Mouse (Mus musculus) MEL (cell line): ENCODE data around the gene Zfp712. TPM values are rescaled to one million over a fixed set of nuclear protein-coding genes. Genes with fewer than 3 reads are reported as not detected.

ENCODE experiments used
- DNase-seq: peaks from one replicate; pipeline ENCODE4 v3.0.0; 2011; ENCODE audit warnings: low read depth, low spot score
- H3K27ac ChIP-seq: 2 replicates; pipeline ENCODE4 v1.5.1; 2012; ENCODE audit warnings: low read depth, mild to moderate bottlenecking, control low read depth, low read length, moderate library complexity; ENCODE audit not compliant: control insufficient read depth
- H3K27me3 ChIP-seq, 2 experiments: fragments of 150-350 bp in 1 of 2; sonication (generic) in 1 of 2; 2 replicates each; pipeline ENCODE4 v1.6.1; 2012; ENCODE audit warnings: low read length in 2 of 2, mild to moderate bottlenecking in 2 of 2, improper control_type of control experiment in 1 of 2, moderate library complexity in 1 of 2; ENCODE audit not compliant: insufficient read depth in 2 of 2, control insufficient read depth in 1 of 2
- H3K36me3 ChIP-seq, 2 experiments: 2 replicates each; pipeline ENCODE4 v1.6.1; 2012 to 2014; ENCODE audit warnings: low read length in 2 of 2, improper control_type of control experiment in 1 of 2, inconsistent platforms in 1 of 2, mild to moderate bottlenecking in 1 of 2; ENCODE audit not compliant: insufficient read depth in 2 of 2, control insufficient read depth in 1 of 2
- H3K4me1 ChIP-seq, 2 experiments: fragments of 150-350 bp in 1 of 2; sonication (generic) in 1 of 2; 2 replicates each; pipeline ENCODE4 v1.6.1; 2012; ENCODE audit warnings: low read length in 2 of 2, improper control_type of control experiment in 1 of 2, mild to moderate bottlenecking in 1 of 2; ENCODE audit not compliant: insufficient read depth in 2 of 2, control insufficient read depth in 1 of 2
- H3K4me3 ChIP-seq, 2 experiments: fragments of 150-350 bp in 1 of 2; sonication (generic) in 1 of 2; 2 replicates each; pipeline ENCODE4 v1.5.1; 2012; ENCODE audit warnings: low read depth in 2 of 2, low read length in 2 of 2, mild to moderate bottlenecking in 2 of 2, moderate library complexity in 2 of 2, control low read depth in 1 of 2, improper control_type of control experiment in 1 of 2; ENCODE audit not compliant: control insufficient read depth in 1 of 2, insufficient read depth in 1 of 2
- H3K79me2 ChIP-seq: 2 replicates; pipeline ENCODE4 v1.6.1; 2012; ENCODE audit warnings: mild to moderate bottlenecking, low read length, moderate library complexity; ENCODE audit not compliant: control insufficient read depth, poor library complexity, insufficient read depth
- H3K9ac ChIP-seq: 2 replicates; pipeline ENCODE4 v1.6.1; 2012; ENCODE audit warnings: low read depth, mild to moderate bottlenecking, control low read depth, low read length, moderate library complexity; ENCODE audit not compliant: control insufficient read depth, poor library complexity, severe bottlenecking
- H3K9me3 ChIP-seq: fragments of 150-350 bp; sonication (generic); replicated peaks from 2 replicates; pipeline ENCODE4 v1.6.1; 2012; ENCODE audit warnings: mild to moderate bottlenecking, low read length, improper control_type of control experiment, moderate library complexity; ENCODE audit not compliant: insufficient read depth
- BHLHE40 ChIP-seq: IDR thresholded peaks from 2 replicates; pipeline ENCODE4 v1.6.1; 2012; ENCODE audit warnings: low read depth, mild to moderate bottlenecking, inconsistent platforms, low read length, improper control_type of control experiment, borderline replicate concordance
- CHD1 ChIP-seq: IDR thresholded peaks from 2 replicates; pipeline ENCODE4 v1.6.1; 2012; ENCODE audit warnings: low read depth, mild to moderate bottlenecking, inconsistent platforms, low read length, improper control_type of control experiment
- CHD2 ChIP-seq: IDR thresholded peaks from 2 replicates; pipeline ENCODE4 v1.6.1; 2011; ENCODE audit warnings: low read length, improper control_type of control experiment
- E2F4 ChIP-seq: IDR thresholded peaks from 2 replicates; pipeline ENCODE4 v1.6.1; 2011; ENCODE audit warnings: low read depth, low read length, improper control_type of control experiment, borderline replicate concordance
- ELF1 ChIP-seq: IDR thresholded peaks from 2 replicates; pipeline ENCODE4 v1.6.1; 2014; ENCODE audit warnings: low read depth, mild to moderate bottlenecking, inconsistent platforms, low read length, improper control_type of control experiment, moderate library complexity
- EP300 ChIP-seq, 2 experiments: IDR thresholded peaks; 2 replicates each; pipeline ENCODE4 v1.6.1; 2011; ENCODE audit warnings: improper control_type of control experiment in 2 of 2, low read length in 2 of 2, low read depth in 1 of 2, mild to moderate bottlenecking in 1 of 2
- ETS1 ChIP-seq: IDR thresholded peaks from 2 replicates; pipeline ENCODE4 v1.6.1; 2012; ENCODE audit warnings: low read depth, mild to moderate bottlenecking, inconsistent platforms, low read length, improper control_type of control experiment, moderate library complexity
- GABPA ChIP-seq: IDR thresholded peaks from 2 replicates; pipeline ENCODE4 v1.6.1; 2012; ENCODE audit warnings: low read depth, mild to moderate bottlenecking, inconsistent platforms, low read length, improper control_type of control experiment, moderate library complexity
- GATA1 ChIP-seq: IDR thresholded peaks from 2 replicates; pipeline ENCODE4 v1.6.1; 2011; ENCODE audit warnings: low read depth, low read length, improper control_type of control experiment
- HCFC1 ChIP-seq: IDR thresholded peaks from 2 replicates; pipeline ENCODE4 v1.6.1; 2012; ENCODE audit warnings: low read depth, mild to moderate bottlenecking, inconsistent platforms, low read length, improper control_type of control experiment, moderate library complexity
- JUND ChIP-seq: IDR thresholded peaks from 2 replicates; pipeline ENCODE4 v1.6.1; 2011; ENCODE audit warnings: low read depth, mild to moderate bottlenecking, improper control_type of control experiment, low read length
- KAT2A ChIP-seq: conservative IDR thresholded peaks from 2 replicates; pipeline ENCODE4 v1.6.1; 2012; ENCODE audit warnings: low read depth, low read length, improper control_type of control experiment, inconsistent platforms
- MAFK ChIP-seq: IDR thresholded peaks from 2 replicates; pipeline ENCODE4 v1.6.1; 2011; ENCODE audit warnings: low read depth, mild to moderate bottlenecking, low read length, improper control_type of control experiment, borderline replicate concordance
- MAX ChIP-seq: IDR thresholded peaks from 2 replicates; pipeline ENCODE4 v1.6.1; 2011; ENCODE audit warnings: low read length, improper control_type of control experiment
- MAZ ChIP-seq: IDR thresholded peaks from 2 replicates; pipeline ENCODE4 v1.6.1; 2012; ENCODE audit warnings: low read depth, mild to moderate bottlenecking, inconsistent platforms, low read length, improper control_type of control experiment
- MYB ChIP-seq: IDR thresholded peaks from 2 replicates; pipeline ENCODE4 v1.6.1; 2011; ENCODE audit warnings: mild to moderate bottlenecking, low read depth, low read length, improper control_type of control experiment
- MYC ChIP-seq: IDR thresholded peaks from 2 replicates; pipeline ENCODE4 v1.6.1; 2011; ENCODE audit warnings: low read depth, mild to moderate bottlenecking, low read length, improper control_type of control experiment, moderate library complexity
- NRF1 ChIP-seq: IDR thresholded peaks from 2 replicates; pipeline ENCODE4 v1.6.1; 2014; ENCODE audit warnings: low read depth, mild to moderate bottlenecking, inconsistent platforms, low read length, improper control_type of control experiment, moderate library complexity; ENCODE audit not compliant: poor library complexity, insufficient read depth, severe bottlenecking
- POLR2A ChIP-seq, 2 experiments: IDR thresholded peaks; 2 replicates each; pipeline ENCODE4 v1.6.1; 2011 to 2012; ENCODE audit warnings: low read length in 2 of 2, mild to moderate bottlenecking in 2 of 2, control low read depth in 1 of 2, improper control_type of control experiment in 1 of 2, low read depth in 1 of 2, moderate library complexity in 1 of 2; ENCODE audit not compliant: control insufficient read depth in 1 of 2, insufficient read depth in 1 of 2, poor library complexity in 1 of 2
- POLR2AphosphoS2 ChIP-seq: IDR thresholded peaks from 2 replicates; pipeline ENCODE4 v1.6.1; 2011; ENCODE audit warnings: low read length, improper control_type of control experiment
- RAD21 ChIP-seq: IDR thresholded peaks from 2 replicates; pipeline ENCODE4 v1.6.1; 2011; ENCODE audit warnings: mild to moderate bottlenecking, low read depth, low read length, improper control_type of control experiment
- RCOR1 ChIP-seq: IDR thresholded peaks from 2 replicates; pipeline ENCODE4 v1.6.1; 2012; ENCODE audit warnings: low read depth, mild to moderate bottlenecking, inconsistent platforms, low read length, improper control_type of control experiment
- SIN3A ChIP-seq: IDR thresholded peaks from 2 replicates; pipeline ENCODE4 v1.6.1; 2012; ENCODE audit warnings: low read length, improper control_type of control experiment, inconsistent platforms
- TAL1 ChIP-seq: IDR thresholded peaks from 2 replicates; pipeline ENCODE4 v1.6.1; 2012; ENCODE audit warnings: mild to moderate bottlenecking, inconsistent platforms, low read length, moderate library complexity, mixed read lengths
- TCF12 ChIP-seq: IDR thresholded peaks from 2 replicates; pipeline ENCODE4 v1.6.1; 2014; ENCODE audit warnings: low read depth, mild to moderate bottlenecking, inconsistent platforms, low read length, improper control_type of control experiment, moderate library complexity
- USF1 ChIP-seq: IDR thresholded peaks from 2 replicates; pipeline ENCODE4 v1.6.1; 2014; ENCODE audit warnings: low read depth, mild to moderate bottlenecking, inconsistent platforms, low read length, improper control_type of control experiment, moderate library complexity
- USF2 ChIP-seq, 2 experiments: IDR thresholded peaks; 2 replicates each; pipeline ENCODE4 v1.6.1; 2011 to 2012; ENCODE audit warnings: improper control_type of control experiment in 2 of 2, low read length in 2 of 2, borderline replicate concordance in 1 of 2, inconsistent platforms in 1 of 2, low read depth in 1 of 2, mild to moderate bottlenecking in 1 of 2; ENCODE audit not compliant: insufficient read depth in 1 of 2
- ZC3H11A ChIP-seq: IDR thresholded peaks from 2 replicates; pipeline ENCODE4 v1.6.1; 2012; ENCODE audit warnings: low read depth, mild to moderate bottlenecking, inconsistent platforms, low read length, improper control_type of control experiment
- ZKSCAN1 ChIP-seq: IDR thresholded peaks from 2 replicates; pipeline ENCODE4 v1.6.1; 2012; ENCODE audit warnings: low read depth, mild to moderate bottlenecking, inconsistent platforms, low read length, improper control_type of control experiment, moderate library complexity
- ZNF384 ChIP-seq: IDR thresholded peaks from 2 replicates; pipeline ENCODE4 v1.6.1; 2012; ENCODE audit warnings: low read depth, mild to moderate bottlenecking, inconsistent platforms, low read length, improper control_type of control experiment
- polyA plus RNA-seq, 2 experiments: library from polyadenylated mRNA; stranded (reverse) in 1 of 2; unstranded in 1 of 2; fragments of >175 nt in 1 of 2; fragments of >200 nt in 1 of 2; gene quantifications; 2 replicates each; pipeline versions ENCODE4 v1.2.1 to v1.2.4; 2012; ENCODE audit warnings: low replicate concordance in 2 of 2, low read depth in 1 of 2; ENCODE audit not compliant: insufficient read length in 2 of 2, insufficient read depth in 1 of 2, missing spikeins in 1 of 2
- total RNA-seq: library from RNA; depleted of rRNA; stranded (reverse); fragments of 300-350 nt; gene quantifications from 2 replicates; pipeline ENCODE4 v1.2.3, GENCODE M21; 2012

Zfp712 gene
- total and polyA plus RNA-seq, 3 experiments, result 0.47 to 0.85 TPM; not detected in 1

- Histone ChIP-seq H3K27ac (peak overlapping the region; percentile 87), H3K27me3 (no peaks in the 10 kb centered on the region), H3K9me3 (no peaks in the 10 kb centered on the region), H3K4me1 (peaks cover 0 to 3% of the 10 kb centered on the region in 2 experiments; a peak in 1 of 4 replicates), H3K9ac (peak overlapping the region; percentile 58; the same call in 1 of the 2 replicates), H3K36me3 (peaks cover 0 to 4% of the 10 kb centered on the region in 2 experiments; a peak in 1 of 4 replicates), H3K79me2 (peaks cover 2% of the 10 kb centered on the region), H3K4me3 (peak overlapping the region; percentile 67 to 86)
- TF ChIP-seq ZC3H11A (no peak), ZKSCAN1 (no peak), ETS1 (no peak), TCF12 (no peak), MYB (no peak), MYC (no peak), MAX (no peak), RCOR1 (no peak), JUND (no peak), CHD2 (no peak), USF1 (no peak), GATA1 (no peak)
- DNase-seq, result peak; percentile 51
These were observed 21.0 kb upstream of the Zfp712 start for GRCm38 (mm10) chr13:67081946-67082345.

DNA sequence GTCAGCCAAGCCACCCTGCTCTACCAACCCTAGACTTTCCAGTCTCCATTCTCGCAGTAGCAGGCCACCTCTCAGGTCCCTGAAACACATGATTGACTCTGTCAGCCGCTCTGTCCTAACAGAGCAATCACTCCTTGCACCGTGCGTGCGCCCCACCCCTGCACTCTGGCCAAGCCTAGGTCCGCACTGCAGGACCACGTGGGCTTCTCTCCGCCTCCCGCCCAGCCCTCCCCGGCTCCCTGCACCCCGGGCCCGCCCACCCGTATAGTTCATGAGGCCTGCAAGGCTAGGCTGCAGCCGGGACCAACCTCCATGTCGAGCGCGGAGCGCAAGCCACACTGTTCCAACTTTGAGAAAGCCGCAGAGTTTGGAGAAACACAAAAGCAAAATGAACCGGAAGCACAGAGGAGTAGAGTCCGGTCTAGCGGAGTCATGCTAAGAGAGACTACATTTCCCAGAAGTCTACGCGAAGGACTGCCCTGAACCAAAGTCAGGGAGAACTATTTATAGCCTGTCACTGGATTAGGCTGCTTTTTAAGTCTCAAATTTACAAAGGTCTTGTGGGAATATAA, 20.3 kb upstream of the Zfp712 start:
- Histone ChIP-seq H3K9ac (peak overlapping the region; percentile 77), H3K79me2 (peaks cover 2% of the 10 kb centered on the region), H3K36me3 (peaks cover 0 to 4% of the 10 kb centered on the region in 2 experiments; a peak in 1 of 4 replicates), H3K9me3 (no peaks in the 10 kb centered on the region), H3K27ac (peak overlapping the region; percentile 87), H3K27me3 (no peaks in the 10 kb centered on the region), H3K4me3 (peak overlapping the region; percentile 67 to 86), H3K4me1 (peaks cover 0 to 3% of the 10 kb centered on the region in 2 experiments; a peak in 1 of 4 replicates)
- peak; percentile 87 for DNase-seq
- no peak for TF ChIP-seq NRF1
- TF ChIP-seq USF1, result peak; percentile 79
- no peak for TF ChIP-seq MAFK
- TF ChIP-seq MAZ, result peak; percentile 48; the same call in 1 of the 2 replicates
- no peak; the same call in 1 of the 2 replicates for TF ChIP-seq CHD2
- TF ChIP-seq GABPA, result 0 out of 2 replicates have a peak, but pooled peaks have one; percentile 39
- peak; percentile 73 for TF ChIP-seq ELF1
- peak; percentile 95 for TF ChIP-seq HCFC1
- TF ChIP-seq GATA1, result no peak
- TF ChIP-seq POLR2AphosphoS2, result peak; percentile 56; the same call in 1 of the 2 replicates
- no peak for TF ChIP-seq ZNF384
- TF ChIP-seq CHD1, result no peak
- peak in 1 of 2 experiments; percentile 54; a peak in 1 of 4 replicates for TF ChIP-seq POLR2A (IDR thresholded peaks at IDR 0.05; ENCODE audit: control insufficient read depth in 1 of 2, insufficient read depth in 1 of 2, low read depth in 1 of 2, low read length in 2 of 2, poor library complexity in 1 of 2)
- TF ChIP-seq RAD21, result no peak
- 0 out of 2 replicates have a peak, but pooled peaks have one; percentile 27 for TF ChIP-seq TCF12
- TF ChIP-seq TAL1, result no peak
- TF ChIP-seq EP300 (IDR thresholded peaks at IDR 0.05; ENCODE audit: low read depth in 1 of 2, low read length in 2 of 2), result 0 out of 4 replicates have a peak, but pooled peaks of 1 of the 2 experiments have one; percentile 9
- no peak for TF ChIP-seq BHLHE40
- peak; percentile 79 for TF ChIP-seq SIN3A
- no peak for TF ChIP-seq USF2 (IDR thresholded peaks at IDR 0.05; ENCODE audit: borderline replicate concordance in 1 of 2, insufficient read depth in 1 of 2, low read depth in 1 of 2, low read length in 2 of 2)
- TF ChIP-seq JUND, result no peak
- TF ChIP-seq KAT2A, result peak; percentile 61
- TF ChIP-seq RCOR1, result no peak
- no peak for TF ChIP-seq E2F4
